Mouse (Mus musculus) G1E (cell line): ENCODE measurements around the gene Gm11562. TPM values are rescaled to one million over a fixed set of nuclear protein-coding genes. Genes with fewer than 3 reads are reported as not detected.

Source experiments
- ATAC-seq: 2 replicates; pipeline ENCODE4 v1.8.0; 2016; ENCODE audit warnings: mild to moderate bottlenecking; ENCODE audit not compliant: insufficient number of reproducible peaks, poor library complexity, low FRiP score, severe bottlenecking; ENCODE audit errors: extremely low read depth
- DNase-seq: peaks from one replicate; pipeline ENCODE4 v3.0.0; 2012; ENCODE audit warnings: low spot score
- H3K27me3 ChIP-seq: 2 replicates; pipeline ENCODE4 v1.6.1; 2012; ENCODE audit warnings: mild to moderate bottlenecking, low read length, inconsistent platforms; ENCODE audit not compliant: insufficient read depth
- H3K36me3 ChIP-seq: replicated peaks from 2 replicates; pipeline ENCODE3; 2012; ENCODE audit warnings: mild to moderate bottlenecking, inconsistent platforms
- H3K4me1 ChIP-seq: 2 replicates; pipeline ENCODE4 v1.6.1; 2012; ENCODE audit warnings: low read depth, low read length, inconsistent platforms, mixed read lengths; ENCODE audit not compliant: insufficient read depth
- H3K4me3 ChIP-seq: 2 replicates; pipeline ENCODE4 v1.5.1; 2012; ENCODE audit warnings: low read depth, mild to moderate bottlenecking, inconsistent platforms, low read length, moderate library complexity, mixed read lengths
- H3K9me3 ChIP-seq: replicated peaks from 2 replicates; pipeline ENCODE4 v1.6.1; 2012; ENCODE audit warnings: inconsistent platforms
- CTCF ChIP-seq: IDR thresholded peaks from 2 replicates; pipeline ENCODE4 v1.5.1; 2012; ENCODE audit warnings: low read depth, low read length, inconsistent platforms, mixed read lengths
- GATA1 ChIP-seq: IDR thresholded peaks from 2 replicates; pipeline ENCODE4 v1.6.1; 2012; ENCODE audit warnings: borderline replicate concordance, low read length, inconsistent platforms, mixed read lengths
- GATA2 ChIP-seq: IDR thresholded peaks from 2 replicates; pipeline ENCODE4 v1.6.1; 2012; ENCODE audit warnings: low read depth, low read length, inconsistent platforms, borderline replicate concordance
- POLR2AphosphoS5 ChIP-seq: IDR thresholded peaks from 2 replicates; pipeline ENCODE4 v1.6.1; 2012; ENCODE audit warnings: low read depth, low read length, inconsistent platforms; ENCODE audit not compliant: insufficient replicate concordance
- TAL1 ChIP-seq: conservative IDR thresholded peaks from 2 replicates; pipeline ENCODE4 v1.6.1; 2012; ENCODE audit warnings: low read depth, low read length, inconsistent platforms, mixed read lengths
- polyA plus RNA-seq: library from polyadenylated mRNA; stranded (reverse); fragments of >175 nt; gene quantifications from 2 replicates; pipeline ENCODE4 v1.2.3, GENCODE M21; 2012
- total RNA-seq, 2 experiments: library from RNA; stranded (forward) in 1 of 2; stranded (reverse) in 1 of 2; fragments of 200-1000 nt in 1 of 2; fragments of >200 nt in 1 of 2; fragmentation: Nextera tagmentation in 1 of 2; gene quantifications; 2 replicates each; pipeline ENCODE4 v1.2.3; 2014 to 2017

The Gm11562 gene
- total and polyA plus RNA-seq, 3 experiments = not detected

DNA sequence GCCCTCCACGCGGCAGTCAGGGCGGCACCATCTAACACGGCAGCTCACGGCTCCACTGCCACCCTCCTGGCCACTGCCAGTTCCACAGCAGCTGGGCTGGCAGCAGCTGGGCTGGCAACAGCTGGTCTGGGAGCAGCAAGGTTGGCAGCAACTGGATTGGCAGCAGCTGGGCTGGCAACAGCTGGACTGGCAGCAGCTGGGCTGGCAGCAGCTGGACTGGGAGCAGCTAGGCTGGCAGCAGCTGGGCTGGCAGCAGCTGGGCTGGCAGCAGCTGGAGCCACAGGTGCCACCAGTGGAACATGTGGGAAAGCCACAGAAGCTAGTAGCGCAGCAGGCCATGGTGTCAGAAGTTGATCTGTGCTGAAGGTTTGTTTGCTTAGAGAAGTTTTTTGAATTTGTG is 29.3 kb downstream of the Gm11562 start, which contains the start of gene Krtap1-3:
Gene Krtap1-3, minus strand, starts transcription at position 359 of the 400 bp plus-strand sequence.
- Histone ChIP-seq H3K4me3 (no peak within 1 kb of the TSS), H3K4me1 (no peaks in the 10 kb centered on the region), H3K27me3 (no peaks in the 10 kb centered on the region), H3K36me3 (no peaks in the 10 kb centered on the region), H3K9me3 (peaks cover 11% of the 10 kb centered on the region)
- ATAC-seq (no peak), DNase-seq (no peak)
- TF ChIP-seq CTCF (no peak), GATA2 (no peak), GATA1 (no peak), POLR2AphosphoS5 (no peak), TAL1 (no peak)

DNA sequence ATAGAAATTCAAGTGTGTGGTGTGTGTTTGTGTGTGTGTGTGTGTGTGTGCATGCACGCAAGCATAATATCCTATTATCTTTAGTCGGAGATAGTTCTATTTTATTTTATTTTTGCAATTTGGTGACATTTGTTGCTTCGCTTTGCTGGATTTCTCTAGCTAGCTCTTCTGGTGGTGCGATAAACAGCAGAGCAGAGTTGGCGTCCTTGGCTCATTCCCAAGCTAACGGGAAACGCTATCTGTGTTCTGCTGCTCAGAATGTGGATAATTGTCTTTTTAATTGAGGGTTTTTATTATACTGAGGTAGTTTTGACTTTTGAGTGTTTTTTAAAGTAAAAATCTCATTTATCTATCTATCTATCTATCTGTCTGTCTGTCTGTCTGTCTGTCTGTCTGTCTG is 35.1 kb downstream of the Gm11562 start:
- no peak for ATAC-seq

DNA sequence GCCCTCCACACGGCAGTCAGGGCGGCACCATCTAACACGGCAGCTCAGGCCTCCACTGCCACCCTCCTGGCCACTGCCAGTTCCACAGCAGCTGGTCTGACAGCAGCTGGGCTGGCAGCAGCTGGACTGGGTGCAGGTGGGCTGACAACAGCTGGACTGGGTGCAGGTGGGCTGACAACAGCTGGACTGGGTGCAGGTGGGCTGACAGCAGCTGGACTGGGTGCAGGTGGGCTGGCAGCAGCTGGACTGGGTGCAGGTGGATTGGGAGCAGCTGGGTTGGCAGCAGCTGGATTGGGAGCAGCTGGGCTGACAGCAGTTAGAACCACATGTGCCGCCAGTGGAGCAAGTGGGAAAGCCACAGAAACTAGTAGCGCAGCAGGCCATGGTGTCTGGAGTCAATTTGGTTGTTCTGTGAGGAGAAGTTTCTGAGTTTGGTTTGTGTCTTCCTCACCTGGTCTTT is 37.0 kb downstream of the Gm11562 start, which contains the start of gene Krtap1-4:
Gene Krtap1-4, minus strand, starts transcription at position 410 of the 460 bp plus-strand sequence.
- Histone ChIP-seq H3K4me3 (no peak within 1 kb of the TSS), H3K27me3 (no peaks in the 10 kb centered on the region), H3K36me3 (no peaks in the 10 kb centered on the region), H3K9me3 (peaks cover 11% of the 10 kb centered on the region), H3K4me1 (no peaks in the 10 kb centered on the region)
- ATAC-seq = no peak
- TF ChIP-seq GATA2 = no peak
- no peak for TF ChIP-seq CTCF
- no peak for TF ChIP-seq TAL1
- TF ChIP-seq GATA1 = no peak
- TF ChIP-seq POLR2AphosphoS5 = no peak
- DNase-seq = no peak

More for the DNA sequence above, 35.1 kb downstream of the Gm11562 start:
- H3K4me3 ChIP-seq = no peak overlapping the region
- no peak for DNase-seq
- H3K9me3 ChIP-seq = peaks cover 11% of the 10 kb centered on the region
- no peaks in the 10 kb centered on the region for H3K27me3 ChIP-seq
- TF ChIP-seq CTCF (no peak), POLR2AphosphoS5 (no peak), TAL1 (no peak), GATA2 (no peak), GATA1 (no peak)
- H3K4me1 ChIP-seq = no peaks in the 10 kb centered on the region
- H3K36me3 ChIP-seq = no peaks in the 10 kb centered on the region

DNA sequence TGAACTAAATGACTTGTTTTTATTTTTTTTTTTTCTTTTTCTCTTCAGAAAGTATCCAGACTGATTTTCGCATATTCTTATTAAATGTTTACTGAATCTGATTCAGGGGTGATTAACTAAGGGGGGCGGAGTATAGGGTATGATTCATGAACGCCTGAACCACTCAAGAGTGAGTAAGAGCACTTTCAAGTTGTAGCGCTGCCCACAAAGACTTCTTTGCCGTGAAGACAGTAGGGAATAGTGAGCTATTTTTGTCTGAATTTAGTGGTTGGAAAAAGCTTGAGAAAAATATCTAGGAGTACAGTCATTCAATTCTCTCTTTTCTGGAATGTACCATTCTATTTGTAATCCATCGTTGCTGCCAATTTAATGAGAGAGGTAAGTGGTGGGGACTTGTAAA is 38.7 kb downstream of the Gm11562 start:
- peaks cover 11% of the 10 kb centered on the region for H3K9me3 ChIP-seq
- TF ChIP-seq TAL1 (no peak), GATA1 (no peak), POLR2AphosphoS5 (no peak), GATA2 (no peak), CTCF (no peak)
- no peaks in the 10 kb centered on the region for H3K36me3 ChIP-seq
- no peaks in the 10 kb centered on the region for H3K27me3 ChIP-seq
- no peak overlapping the region for H3K4me3 ChIP-seq
- no peak for DNase-seq
- no peak for ATAC-seq
- H3K4me1 ChIP-seq = no peaks in the 10 kb centered on the region

DNA sequence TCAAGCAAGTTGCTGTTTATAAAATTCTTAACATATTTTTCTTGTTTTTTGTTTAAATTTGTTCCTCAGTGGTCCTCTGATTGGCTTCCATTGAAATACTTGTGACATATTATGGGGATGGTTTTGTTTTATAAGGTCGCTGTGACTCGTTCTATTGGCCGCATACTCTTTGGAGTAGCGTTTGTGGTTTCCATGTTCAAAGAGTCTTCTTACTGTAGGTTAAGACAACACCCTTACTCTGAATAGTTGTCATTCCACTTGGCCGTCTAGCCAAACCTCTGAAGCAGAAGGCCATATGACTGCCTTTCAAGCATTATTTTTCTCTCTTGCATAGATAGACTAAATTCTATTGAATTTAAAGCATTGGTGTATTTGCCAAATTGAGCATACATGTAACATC is 39.2 kb downstream of the Gm11562 start:
- Histone ChIP-seq H3K4me3 (no peak overlapping the region), H3K36me3 (no peaks in the 10 kb centered on the region), H3K27me3 (no peaks in the 10 kb centered on the region), H3K9me3 (peaks cover 11% of the 10 kb centered on the region), H3K4me1 (no peaks in the 10 kb centered on the region)
- no peak for ATAC-seq
- no peak for TF ChIP-seq TAL1
- TF ChIP-seq CTCF = no peak
- TF ChIP-seq GATA2 = no peak
- TF ChIP-seq POLR2AphosphoS5 = no peak
- DNase-seq = no peak

DNA sequence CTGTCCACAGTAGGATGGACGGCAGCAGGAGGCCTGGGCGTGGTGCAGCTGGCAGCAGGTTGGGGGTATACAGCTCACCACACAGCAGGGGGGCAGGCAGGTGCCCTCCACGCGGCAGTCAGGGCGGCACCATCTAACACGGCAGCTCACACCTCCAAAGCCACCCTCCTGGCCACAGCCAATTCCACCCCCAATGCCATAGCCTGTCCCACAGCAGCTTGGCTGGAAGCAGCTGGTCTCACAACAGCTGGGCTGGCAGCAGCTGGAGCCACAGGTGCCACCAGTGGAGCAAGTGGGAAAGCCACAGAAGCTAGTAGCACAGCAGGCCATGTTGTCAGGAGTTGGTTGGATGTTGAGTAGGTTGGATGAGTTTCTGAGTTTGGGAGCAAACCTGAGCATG is 39.6 kb downstream of the Gm11562 start, which contains the start of gene Krtap1-5:
Gene Krtap1-5, minus strand, starts transcription at position 381 of the 400 bp plus-strand sequence.
- Histone ChIP-seq H3K4me3 (no peak within 1 kb of the TSS), H3K9me3 (peaks cover 11% of the 10 kb centered on the region), H3K36me3 (no peaks in the 10 kb centered on the region), H3K4me1 (no peaks in the 10 kb centered on the region), H3K27me3 (no peaks in the 10 kb centered on the region)
- ATAC-seq (no peak), DNase-seq (no peak)
- TF ChIP-seq GATA2 = no peak
- TF ChIP-seq TAL1 = no peak
- no peak for TF ChIP-seq POLR2AphosphoS5
- TF ChIP-seq GATA1 = no peak
- no peak for TF ChIP-seq CTCF
